Mouse (Mus musculus) A20 (cell line): ENCODE results near the gene Zc3h18.

Source experiments
- DNase-seq: peaks from one replicate; pipeline ENCODE4 v3.0.0-alpha.2; 2011; ENCODE audit warnings: low read depth, low spot score

Gene Zc3h18

DNA sequence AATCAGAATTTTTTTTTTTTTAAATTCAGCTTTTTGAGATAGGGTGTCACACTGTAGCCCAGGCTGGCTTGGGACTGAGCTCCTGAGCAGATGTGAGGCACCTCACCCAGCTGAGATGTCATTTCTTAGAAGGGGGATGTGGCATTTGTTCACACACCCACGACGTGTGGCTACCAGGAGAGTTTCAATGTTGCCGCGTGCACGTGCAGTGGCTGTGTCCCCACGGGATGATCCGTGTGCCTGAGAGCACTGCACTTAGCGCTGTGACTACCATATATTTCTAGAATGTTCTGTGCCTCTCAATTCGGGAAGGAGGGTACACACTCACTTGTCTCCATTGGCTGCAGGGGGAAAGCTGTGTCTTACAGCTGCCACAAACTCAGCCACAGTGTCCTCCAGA lies 59.7 kb downstream of the Zc3h18 start:
- DNase-seq: no peak

DNA sequence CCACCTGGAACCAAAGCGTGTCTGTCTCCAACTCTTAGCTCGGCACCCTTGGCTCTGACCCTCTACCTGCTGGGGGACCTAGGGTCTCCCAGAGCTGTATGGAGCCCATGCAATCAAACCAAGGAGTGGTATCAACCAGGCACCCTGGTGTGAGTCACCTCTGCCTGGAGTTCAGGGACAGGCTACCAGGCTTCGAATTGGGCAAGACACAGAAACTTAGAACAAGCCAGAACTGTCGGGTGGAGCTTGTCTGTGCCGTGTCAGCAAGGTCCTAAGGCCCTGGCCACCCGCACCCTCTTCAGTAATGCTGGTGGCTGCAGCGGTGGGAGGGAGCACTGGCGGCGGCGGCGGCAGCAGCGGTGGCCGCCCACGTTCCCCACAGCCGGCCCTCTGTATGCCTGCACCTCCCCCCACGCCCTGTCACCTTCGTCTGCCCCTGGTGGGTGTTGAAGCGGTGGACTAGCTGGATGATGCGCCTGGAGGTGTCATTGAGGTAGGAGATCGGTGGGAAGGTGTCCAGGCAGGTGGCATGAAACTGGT lies 60.2 kb downstream of the Zc3h18 start:
- DNase-seq: no peak

DNA sequence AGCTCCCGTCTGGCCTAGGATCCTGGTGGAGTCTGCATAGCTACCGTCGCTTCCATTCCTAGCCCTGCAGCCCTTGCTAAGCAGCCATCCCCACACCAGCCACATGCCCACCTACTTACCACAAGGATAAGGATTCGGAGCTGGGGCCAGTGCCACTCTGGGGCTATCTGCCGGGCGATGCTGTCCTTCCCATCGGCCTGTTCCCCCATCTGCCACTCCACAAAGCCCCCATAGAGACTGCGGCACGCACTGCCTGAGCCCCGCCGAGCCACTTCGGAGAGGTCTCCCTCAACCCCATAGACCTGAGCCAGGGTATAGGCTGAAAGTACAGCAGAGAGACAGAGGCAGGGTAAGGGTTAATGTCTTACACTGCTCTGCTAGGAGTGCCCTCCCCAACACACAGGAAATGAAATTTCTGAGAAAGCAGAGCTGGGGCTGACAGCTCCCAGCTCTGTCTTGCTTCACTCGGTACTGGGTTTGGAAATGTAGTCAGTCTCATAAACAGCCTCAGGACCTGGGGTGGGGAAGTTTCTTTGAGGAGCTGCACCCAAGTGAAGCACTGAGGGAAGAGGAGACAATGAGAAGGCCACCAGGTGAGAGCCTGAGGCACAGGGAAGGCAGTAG lies 61.4 kb downstream of the Zc3h18 start:
- no peak for DNase-seq

DNA sequence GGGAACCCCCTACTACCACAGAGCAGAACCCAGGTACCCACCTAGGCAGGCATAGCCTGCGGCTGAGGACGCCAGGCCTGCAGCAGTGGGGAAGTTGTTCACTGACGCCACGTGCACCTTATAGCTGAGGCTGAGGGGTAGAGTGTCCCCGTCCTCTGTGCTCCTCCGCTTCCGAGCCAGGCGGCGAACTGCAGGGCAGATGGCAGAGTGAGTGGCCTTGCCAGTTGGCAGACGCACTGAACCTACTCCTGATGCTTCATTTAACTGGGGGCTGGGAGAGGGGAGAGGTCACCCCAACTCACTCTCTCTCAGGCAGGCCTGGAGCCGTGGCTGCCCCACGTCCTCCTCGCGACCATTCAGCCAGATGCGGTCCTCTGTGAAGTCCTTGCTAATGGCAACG lies 62.9 kb downstream of the Zc3h18 start:
- DNase-seq: no peak

DNA sequence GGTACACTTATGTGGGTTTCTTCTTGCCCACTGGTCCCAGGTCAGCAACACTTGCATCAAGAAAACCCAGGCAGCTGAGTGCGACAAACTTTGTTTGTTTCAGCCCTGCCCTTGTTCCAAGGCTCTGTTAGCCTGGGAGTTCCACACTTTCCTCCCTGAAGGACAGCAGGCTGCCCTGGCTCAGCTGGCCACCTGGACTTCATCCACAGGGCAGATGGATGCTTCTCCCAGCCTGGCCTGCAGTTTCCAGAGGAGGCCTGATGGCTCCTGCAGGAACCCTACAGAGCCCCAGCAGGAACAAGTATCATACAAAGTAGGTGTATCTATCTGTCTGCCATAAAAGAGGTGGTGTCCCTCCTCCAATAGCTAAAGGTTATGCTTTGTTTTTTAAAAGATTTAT lies 64.9 kb downstream of the Zc3h18 start:
- DNase-seq: no peak

DNA sequence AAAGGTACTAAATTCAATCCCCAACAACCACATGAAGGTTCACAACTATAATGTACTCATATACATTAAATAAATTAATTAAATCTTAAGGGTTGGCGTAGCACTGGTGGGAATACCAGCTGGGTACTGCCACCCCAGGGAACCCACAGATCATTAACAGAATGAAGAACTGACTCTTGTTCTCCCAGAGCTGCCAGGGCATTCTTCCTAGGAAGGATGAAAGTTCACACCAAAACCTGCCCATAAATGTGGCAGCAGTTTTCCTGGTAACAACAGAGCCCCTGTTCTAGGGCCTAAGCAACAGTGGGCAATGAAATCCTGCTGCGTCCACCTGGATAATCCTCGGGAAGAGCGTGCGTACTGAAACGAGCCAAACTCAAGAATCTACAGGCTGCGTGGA lies 65.9 kb downstream of the Zc3h18 start:
- no peak for DNase-seq

DNA sequence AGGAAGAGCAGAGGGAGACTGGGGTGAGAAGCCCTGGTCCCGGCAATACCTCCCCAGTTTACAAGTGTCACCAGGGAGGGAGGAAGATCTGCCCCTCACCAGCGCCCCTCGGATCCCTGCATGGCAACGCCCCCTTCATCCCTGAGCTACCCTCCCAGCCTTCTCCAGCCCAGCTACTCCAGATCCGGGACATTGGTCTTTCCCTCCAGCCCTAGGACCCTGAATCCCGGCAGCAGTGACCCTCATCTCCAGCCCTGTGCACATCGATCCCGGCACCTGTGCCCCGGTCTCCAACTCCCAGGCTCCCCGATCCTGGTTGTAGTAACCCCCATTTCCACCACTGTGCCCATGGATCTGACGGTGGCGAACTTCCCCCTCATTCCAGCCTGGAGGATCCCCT lies 66.4 kb downstream of the Zc3h18 start:
- DNase-seq: no peak

DNA sequence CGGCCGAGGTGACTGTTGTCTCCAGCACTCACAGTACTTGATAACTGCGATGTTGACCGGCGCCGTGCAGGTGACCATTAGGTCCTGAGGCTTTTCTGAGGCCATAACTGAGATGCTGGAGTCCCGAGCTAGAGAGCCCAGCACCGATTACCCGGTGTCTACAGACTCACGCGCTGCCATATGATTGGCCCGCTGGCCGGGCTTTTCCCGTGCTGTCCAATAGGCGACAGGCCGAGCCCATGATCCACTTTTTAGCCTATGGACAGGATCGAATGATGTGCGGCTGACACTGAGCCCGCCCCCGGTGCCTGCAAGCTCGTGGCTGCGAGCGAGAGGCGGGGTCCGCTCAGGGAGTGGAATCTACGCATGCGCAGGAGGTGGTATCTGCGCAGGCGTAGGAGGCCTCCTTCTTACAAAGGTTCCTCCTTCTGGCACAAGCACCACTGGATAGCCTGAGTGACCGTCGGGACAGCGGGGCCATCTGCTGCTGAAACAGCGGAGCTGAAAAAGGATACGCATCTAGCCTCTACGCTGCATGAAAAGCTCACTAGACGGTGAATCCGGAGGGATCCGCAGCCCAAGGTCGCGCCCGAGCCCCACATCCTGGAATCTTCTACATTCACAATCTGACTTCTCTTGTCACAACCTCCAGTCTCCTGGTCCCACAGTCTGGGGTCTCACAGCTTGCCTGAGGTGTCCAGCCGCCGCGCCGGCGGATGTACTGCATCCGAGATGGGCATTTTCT lies 67.0 kb downstream of the Zc3h18 start, which contains the start of gene Mvd:
Mvd (minus strand) TSS at position 161 of the 745 bp plus-strand sequence.
- peak; percentile 100 for DNase-seq

DNA sequence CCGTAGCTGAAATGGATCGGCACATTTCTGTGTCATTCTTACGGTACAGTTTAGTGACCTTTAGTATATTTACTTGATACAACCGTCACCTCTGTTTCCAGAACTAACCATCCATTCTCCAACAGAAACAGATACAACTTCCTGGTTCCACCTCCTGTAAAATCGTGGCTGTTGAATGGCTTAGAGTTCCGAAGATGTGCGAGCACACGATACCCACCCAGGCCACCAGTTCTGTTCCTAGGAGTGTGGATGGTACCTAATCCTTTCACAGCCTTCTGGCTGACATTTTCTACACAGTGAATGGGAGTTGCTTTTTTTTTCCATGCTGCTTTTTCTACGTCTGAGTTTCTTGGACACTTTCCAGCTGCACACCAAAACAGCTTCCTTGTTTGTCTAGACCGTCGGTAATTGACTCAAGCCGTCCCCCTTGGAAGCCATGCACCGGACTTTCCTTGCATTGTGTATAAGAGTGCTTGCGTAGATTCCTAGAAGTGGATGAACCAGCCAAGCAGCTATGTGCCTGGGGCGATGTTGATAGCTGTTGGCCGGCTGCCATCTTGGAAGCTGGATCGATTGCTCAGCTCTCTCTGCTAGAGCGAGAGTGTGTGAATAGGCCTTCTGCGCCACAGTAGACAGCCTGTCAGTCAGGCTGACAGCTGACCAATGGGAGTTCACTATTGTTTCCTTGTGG lies 67.8 kb downstream of the Zc3h18 start:
- peak; percentile 81 for DNase-seq

DNA sequence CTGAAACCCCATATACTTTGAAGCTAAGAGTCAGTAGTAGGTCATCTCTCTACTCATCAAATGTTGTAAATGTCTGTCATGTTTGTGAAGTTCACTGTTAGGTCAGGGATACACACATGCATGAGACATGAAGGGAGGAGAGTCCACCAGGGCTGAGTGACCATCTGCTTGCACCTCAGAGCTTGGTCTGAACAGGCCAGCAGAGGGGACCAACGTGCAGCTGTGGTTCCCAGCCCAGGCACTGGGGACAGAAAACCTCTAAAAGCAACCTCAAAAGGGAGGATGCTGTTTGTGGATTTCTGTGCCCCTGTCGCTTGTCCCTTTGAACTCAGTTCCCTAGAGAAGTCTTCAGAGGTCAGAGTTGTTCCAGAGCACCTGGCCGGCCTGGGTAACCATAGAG lies 68.8 kb downstream of the Zc3h18 start:
- no peak for DNase-seq

DNA sequence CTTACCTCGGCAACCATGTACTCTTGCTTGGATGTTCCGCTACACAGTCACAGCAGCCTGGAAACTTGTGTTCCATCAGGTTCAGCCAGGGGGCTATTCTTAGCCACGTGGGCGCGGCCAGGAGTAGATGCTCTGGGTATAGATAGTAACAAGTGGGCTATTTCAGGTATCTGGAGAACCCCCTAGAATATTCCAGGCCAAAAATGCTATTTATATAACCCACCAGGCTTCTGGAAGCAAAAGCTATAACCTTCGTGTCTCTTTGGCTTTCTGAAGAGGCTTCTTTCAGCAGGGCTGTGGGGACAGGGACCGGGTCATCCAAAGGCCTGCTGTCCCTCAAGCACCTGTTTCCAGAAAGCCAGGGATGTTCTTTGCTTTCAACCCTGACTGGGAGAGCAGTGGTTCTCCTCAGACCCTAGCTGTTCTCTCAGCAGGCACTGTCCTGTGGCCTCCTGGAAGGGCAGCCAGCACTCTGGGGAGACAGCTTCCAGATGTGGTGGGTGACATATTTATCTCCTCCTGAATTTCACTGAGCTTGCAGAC lies 74.8 kb downstream of the Zc3h18 start:
- DNase-seq: no peak

DNA sequence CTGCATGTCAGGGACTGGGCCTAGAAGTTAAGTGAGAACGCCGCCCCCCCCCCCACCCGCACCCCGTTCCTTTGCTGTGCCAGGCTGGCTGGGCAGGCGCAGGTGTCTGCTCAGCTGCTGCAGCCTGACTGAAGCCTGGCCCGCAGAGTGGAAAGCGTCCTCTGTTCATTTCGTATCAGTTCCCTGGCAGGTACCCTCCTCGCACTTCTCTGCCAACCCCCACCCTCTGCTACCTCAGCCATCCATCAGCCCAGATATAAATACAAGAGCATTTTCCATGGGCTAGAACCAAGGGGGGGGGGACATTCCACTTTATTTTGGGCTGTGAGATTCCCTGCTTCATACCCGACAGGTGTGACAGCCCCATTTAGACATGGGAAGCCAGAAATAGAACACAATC lies 75.7 kb downstream of the Zc3h18 start:
- no peak for DNase-seq

DNA sequence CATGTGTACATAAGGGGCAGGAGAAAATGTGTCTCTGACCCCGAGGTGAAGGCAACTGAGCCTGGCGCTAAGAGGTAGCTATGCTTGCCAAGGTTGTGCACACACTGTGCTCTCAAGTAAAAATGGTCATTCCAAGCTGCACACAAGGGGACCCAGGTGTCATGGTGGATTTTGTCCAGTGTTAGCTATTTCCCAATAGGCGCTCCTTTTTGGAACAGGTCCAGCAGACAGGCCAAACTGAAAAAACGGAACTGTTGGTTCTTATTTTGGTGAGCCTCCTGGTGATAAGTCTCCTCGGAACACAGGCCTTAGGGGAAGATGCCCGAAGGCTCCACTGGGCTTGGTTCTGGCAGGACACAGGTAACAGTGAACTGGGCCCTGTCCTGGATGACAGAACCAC lies 78.0 kb downstream of the Zc3h18 start:
- no peak for DNase-seq

DNA sequence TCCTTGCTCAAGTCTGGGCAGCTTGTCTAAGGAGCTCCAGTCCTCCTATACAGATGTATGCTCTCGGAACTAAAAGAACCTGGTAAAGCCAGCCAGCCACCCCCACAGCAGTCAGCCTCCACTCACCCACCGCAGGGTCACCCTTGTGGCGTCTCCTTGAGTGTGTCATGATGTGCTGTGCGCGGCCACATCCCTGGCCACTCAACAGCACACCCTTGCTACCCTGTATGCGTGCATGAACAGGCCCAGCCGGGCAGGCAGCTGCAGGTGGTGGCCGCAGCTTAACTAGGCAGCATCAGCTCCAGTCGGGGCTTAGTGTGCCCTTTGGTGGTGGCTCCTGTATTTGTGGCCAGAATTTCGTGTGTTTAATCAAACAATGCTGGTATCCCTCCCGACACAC lies 80.8 kb downstream of the Zc3h18 start:
- no peak for DNase-seq

DNA sequence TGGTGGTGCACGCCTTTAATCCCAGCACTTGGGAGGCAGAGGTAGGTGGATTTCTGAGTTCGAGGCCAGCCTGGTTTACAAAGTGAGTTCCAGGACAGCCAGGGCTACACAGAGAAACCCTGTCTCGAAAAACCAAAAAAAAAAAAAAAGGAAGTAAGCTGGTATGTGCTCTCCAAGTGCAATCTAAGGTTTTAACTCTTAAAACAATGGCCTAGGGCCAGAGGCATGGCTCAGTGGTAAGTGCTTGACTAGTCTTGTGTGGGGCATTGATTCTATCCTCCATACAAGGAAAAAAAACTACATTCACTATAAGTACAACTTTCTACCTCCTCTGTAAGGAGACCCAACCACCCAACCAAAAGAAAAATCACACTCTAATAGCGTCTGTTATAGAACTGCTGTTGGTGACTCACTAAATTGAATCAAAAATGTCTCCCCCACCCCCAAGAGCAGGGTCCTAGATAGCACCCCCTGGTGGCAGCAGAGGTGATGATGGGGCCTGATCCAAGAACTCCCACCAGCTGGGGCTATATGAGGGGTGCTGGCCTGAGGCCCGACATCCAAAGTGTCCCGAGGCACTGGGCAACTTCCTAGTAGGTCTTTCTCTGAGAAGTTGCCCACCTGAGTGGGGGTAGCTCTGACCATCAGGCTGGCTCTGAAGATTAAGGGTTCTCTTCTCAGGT lies 83.0 kb downstream of the Zc3h18 start:
- peak; percentile 38 for DNase-seq

DNA sequence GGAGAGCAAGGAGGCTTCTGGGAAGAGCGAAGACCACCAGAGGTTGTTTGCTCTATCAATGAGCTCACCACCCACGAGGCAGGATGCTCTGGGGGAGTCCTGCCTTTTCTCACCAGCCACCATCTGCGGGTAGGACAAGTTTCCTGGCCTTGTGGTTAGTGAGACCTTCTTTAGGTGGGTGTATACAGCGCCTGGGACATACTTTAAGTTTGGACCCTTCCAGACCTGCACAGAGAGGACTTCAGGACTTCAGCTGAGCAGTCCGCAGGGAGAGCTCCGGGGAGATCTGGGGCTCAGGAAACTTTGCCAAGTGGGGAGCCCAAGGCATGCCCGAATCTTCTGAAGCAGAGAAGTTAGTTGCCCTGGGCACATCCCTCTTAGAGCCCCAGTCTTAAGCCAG lies 83.6 kb downstream of the Zc3h18 start:
- no peak for DNase-seq

DNA sequence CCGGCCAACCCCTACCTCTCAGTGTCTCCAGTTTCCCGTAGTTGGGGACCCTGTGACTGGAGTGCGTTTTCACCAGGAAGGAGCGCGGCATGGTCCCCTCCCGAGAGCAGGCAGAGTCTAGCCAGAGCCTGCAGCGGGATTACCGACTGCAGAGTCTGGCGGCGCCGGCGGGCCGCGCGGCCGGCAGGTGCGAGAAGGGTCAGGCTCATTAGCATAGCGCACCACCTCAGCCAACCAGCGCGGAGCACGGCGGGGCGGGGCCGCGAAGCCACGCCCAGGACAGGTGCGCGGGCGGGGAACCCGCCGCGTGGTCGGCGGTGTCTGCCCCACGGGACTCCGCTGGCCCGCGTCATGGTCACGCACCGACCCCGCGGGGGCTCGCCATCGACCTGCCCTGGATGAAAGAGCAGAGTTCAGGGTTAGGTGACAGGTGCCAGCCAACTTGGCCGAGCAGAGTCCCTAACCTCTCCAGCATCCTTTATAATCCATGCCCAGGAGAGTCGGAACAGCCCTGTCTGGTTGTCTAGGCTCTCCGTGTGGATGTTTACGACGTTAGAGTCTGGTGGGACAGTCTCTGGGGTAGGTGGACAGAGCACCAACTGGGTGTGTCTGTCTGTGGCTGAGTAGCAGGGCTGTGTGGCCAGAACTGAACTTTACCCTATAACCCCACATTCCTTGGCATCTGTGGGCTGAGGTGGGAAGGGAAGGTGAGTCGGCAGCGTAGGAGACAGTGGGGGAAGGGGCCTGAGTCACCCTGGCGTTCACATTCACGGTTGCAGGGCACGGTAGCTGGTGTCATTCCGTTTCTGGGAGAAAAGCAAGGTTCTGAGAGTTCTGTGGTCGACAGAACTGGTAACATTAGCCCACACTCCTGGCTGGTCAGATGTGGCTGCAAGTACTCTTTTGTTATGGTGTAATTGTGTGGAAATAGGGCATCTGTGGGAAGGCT lies 84.4 kb downstream of the Zc3h18 start, which contains the start of gene Snai3:
Snai3 (minus strand) TSS at position 210 of the 949 bp plus-strand sequence.
- DNase-seq: peak; percentile 78

DNA sequence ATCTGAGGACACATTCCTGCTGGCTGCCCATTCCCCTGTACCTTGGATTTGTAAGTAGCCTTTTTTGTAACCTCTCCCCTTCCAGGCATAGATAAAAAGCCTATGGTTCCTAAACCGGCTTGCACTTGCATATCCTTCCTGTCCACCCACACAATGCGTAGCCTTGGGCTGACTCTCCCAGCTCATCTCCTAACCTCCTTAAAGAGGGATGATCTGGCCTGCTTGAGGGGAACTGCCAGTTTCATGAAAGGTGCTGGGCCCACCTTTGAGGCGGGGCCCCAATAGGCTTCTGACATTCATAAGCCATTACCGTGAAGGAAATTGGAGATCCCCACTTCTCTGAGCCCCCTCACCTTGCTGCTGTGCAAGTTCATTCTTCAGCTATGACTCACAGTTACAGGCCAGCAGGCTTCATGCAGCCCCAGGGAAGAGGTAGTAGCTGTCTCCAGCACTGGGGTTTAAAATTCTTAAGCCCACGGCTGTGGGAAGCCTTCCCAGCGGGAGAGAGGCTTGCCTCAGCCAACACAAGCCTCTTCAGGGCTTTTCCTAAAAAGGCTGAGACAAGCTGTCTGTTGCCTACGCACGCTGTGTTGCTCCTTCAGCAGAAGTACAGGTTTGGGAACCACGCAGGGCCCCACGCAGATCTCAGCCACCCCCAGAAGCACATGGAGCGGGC lies 85.2 kb downstream of the Zc3h18 start:
- DNase-seq: peak; percentile 40

DNA sequence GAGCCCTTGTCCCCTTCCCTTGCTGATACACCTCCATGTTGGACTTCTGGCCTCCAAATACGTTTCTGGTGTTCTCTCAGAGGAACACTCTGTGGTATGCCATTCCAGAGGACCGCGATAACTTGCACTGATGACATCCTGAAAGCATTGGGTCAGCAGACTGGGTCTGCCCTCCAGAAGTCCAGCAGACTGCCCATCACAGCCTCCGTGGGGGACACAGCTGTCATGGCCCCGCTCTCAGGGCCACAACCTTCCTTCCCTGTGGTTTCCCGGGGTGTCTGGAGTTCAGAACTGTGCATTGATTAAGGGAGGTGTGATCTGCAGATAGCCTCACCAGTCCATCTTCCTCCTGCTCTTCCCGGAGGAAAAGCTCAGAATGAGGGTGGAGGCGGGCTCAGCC lies 86.1 kb downstream of the Zc3h18 start:
- no peak for DNase-seq
